Mouse (Mus musculus) stomach, postnatal 0 days (tissue): ENCODE results near the gene Dthd1. TPM values are rescaled to one million over a fixed set of nuclear protein-coding genes. Genes with fewer than 3 reads are reported as not detected.

Experiments
- ATAC-seq: fragments of 200-750 bp; cut with Nextera tagmentation; 2 replicates; pipeline ENCODE4 v1.8.0; 2017; ENCODE audit not compliant: low FRiP score, low TSS enrichment
- DNase-seq: peaks from one replicate; pipeline ENCODE4 v3.0.0-alpha.2; 2016; ENCODE audit warnings: low spot score
- H3K27ac ChIP-seq: fragments of 300-500 bp; sonication (generic); replicated peaks from 2 replicates; pipeline ENCODE4 v1.5.1; 2014; ENCODE audit warnings: mild to moderate bottlenecking, control low read depth
- H3K27me3 ChIP-seq: fragments of 300-500 bp; sonication (generic); 2 replicates; pipeline ENCODE4 v1.6.1; 2014; ENCODE audit warnings: low read length; ENCODE audit not compliant: control insufficient read depth, insufficient read depth
- H3K36me3 ChIP-seq: fragments of 300-500 bp; sonication (generic); 2 replicates; pipeline ENCODE4 v1.6.1; 2014; ENCODE audit warnings: low read length, mixed read lengths; ENCODE audit not compliant: control insufficient read depth, insufficient read depth
- H3K4me1 ChIP-seq: fragments of 300-500 bp; sonication (generic); replicated peaks from 2 replicates; pipeline ENCODE4 v1.6.1; 2014; ENCODE audit warnings: antibody characterized with exemption; ENCODE audit not compliant: control insufficient read depth, insufficient read depth
- H3K4me2 ChIP-seq: fragments of 300-500 bp; sonication (generic); replicated peaks from 2 replicates; pipeline ENCODE4 v1.6.1; 2014; ENCODE audit warnings: low read depth, mild to moderate bottlenecking, control low read depth, moderate library complexity
- H3K4me3 ChIP-seq: fragments of 300-500 bp; sonication (generic); 2 replicates; pipeline ENCODE4 v1.5.1; 2014; ENCODE audit warnings: low read depth, low read length, control low read depth
- H3K9ac ChIP-seq: fragments of 300-500 bp; sonication (generic); 2 replicates; pipeline ENCODE4 v1.6.1; 2014; ENCODE audit warnings: mild to moderate bottlenecking, low read length, control low read depth, mixed read lengths
- H3K9me3 ChIP-seq: fragments of 300-500 bp; sonication (generic); 2 replicates; pipeline ENCODE4 v1.6.1; 2016; ENCODE audit warnings: low read length; ENCODE audit not compliant: control insufficient read depth
- CTCF ChIP-seq: IDR thresholded peaks from 2 replicates; pipeline ENCODE4 v1.5.1; 2016; ENCODE audit warnings: antibody characterized with exemption, low read depth, mild to moderate bottlenecking, moderate library complexity
- EP300 ChIP-seq: optimal IDR thresholded peaks from 2 replicates; pipeline ENCODE3; 2016; ENCODE audit warnings: antibody characterized with exemption
- WGBS: fragments of 180-500 bp; shearing (Covaris S2); extraction: QIAGEN DNeasy Blood & Tissue Kit; methylation state at CpG from one replicate; pipeline ENCODE4 v1.1.7; 2014; 5-methylcytosine and 5-hydroxymethylcytosine counted together
- polyA plus RNA-seq: library from polyadenylated mRNA; unstranded; fragments of >200 nt; fragmentation: Nextera tagmentation; extraction: Ambion mirVana; gene quantifications from 2 replicates; pipeline ENCODE4 v1.2.1, GENCODE M21; 2015

Dthd1 gene
- polyA plus RNA-seq, 1 experiment from 2014 or later: 0.07 TPM

DNA sequence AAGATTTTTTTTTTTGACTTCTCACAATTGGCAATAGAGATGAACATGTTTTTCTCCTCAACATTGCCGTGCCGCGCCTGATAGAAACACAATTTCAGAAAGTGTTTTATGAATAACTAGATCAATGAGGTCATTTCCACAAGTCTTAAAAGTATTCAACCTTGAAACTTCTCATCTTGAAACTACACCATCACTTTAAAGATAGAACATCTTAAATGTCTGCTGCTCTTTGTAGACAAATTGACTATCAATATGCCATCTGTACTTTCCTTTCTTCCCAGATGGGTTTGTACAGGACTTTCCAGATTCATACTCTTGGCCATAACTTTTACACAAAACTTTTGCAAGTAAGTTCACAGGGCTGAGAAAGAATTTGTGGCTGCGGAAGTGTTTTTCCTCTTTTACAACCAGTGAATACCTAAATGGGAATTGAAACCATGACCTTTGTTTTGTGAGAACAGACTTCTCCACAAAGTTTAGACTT, 40.8 kb downstream of the Dthd1 start:
- Histone ChIP-seq H3K9me3 (no peaks in the 10 kb centered on the region), H3K27ac (no peak overlapping the region), H3K9ac (no peak overlapping the region), H3K4me3 (no peak overlapping the region), H3K4me2 (no peak overlapping the region), H3K36me3 (no peaks in the 10 kb centered on the region), H3K4me1 (no peaks in the 10 kb centered on the region), H3K27me3 (no peaks in the 10 kb centered on the region)
- 88% methylated on average over 4 of the region's 4 CpGs for WGBS
- DNase-seq (no peak), ATAC-seq (no peak)
- TF ChIP-seq CTCF (no peak), EP300 (no peak)

- Histone ChIP-seq H3K9ac (no peak overlapping the region), H3K36me3 (no peaks in the 10 kb centered on the region), H3K27me3 (no peaks in the 10 kb centered on the region), H3K27ac (no peak overlapping the region), H3K4me1 (no peaks in the 10 kb centered on the region), H3K4me2 (no peak overlapping the region), H3K9me3 (no peaks in the 10 kb centered on the region), H3K4me3 (no peak overlapping the region)
- no peak for ATAC-seq
- 54% methylated on average over 1 of the region's 1 CpGs for WGBS
- no peak for DNase-seq
- TF ChIP-seq EP300: no peak
- TF ChIP-seq CTCF: no peak
These were observed 43.9 kb downstream of the Dthd1 start for GRCm38 (mm10) chr5:62857502-62857901.

DNA sequence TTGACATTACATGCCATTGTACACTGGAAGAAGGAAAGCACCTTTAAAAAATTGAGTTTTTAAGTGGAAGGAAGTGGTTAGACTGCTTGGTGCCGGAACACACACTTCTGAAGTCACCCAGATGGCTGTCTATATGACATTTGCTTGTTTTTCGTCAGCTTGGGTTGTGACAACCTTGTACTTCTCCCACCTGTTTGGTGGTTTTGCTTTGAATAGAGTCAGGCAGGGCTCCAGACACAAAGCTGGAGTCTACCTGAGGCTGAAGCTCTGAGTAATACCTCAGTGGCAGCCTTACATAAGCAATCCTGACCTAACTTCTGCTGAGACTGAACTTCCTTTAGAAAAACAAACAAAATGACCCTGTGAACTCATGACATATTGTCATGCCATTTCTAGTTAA, 44.7 kb downstream of the Dthd1 start:
- H3K4me1 ChIP-seq: no peaks in the 10 kb centered on the region
- ATAC-seq (no peak), DNase-seq (no peak)
- no peaks in the 10 kb centered on the region for H3K36me3 ChIP-seq
- H3K9ac ChIP-seq: no peak overlapping the region
- no peaks in the 10 kb centered on the region for H3K27me3 ChIP-seq
- 35% methylated on average over 2 of the region's 2 CpGs for WGBS
- H3K9me3 ChIP-seq: no peaks in the 10 kb centered on the region
- no peak overlapping the region for H3K27ac ChIP-seq
- no peak for TF ChIP-seq EP300
- TF ChIP-seq CTCF: no peak
- H3K4me2 ChIP-seq: no peak overlapping the region
- no peak overlapping the region for H3K4me3 ChIP-seq

DNA sequence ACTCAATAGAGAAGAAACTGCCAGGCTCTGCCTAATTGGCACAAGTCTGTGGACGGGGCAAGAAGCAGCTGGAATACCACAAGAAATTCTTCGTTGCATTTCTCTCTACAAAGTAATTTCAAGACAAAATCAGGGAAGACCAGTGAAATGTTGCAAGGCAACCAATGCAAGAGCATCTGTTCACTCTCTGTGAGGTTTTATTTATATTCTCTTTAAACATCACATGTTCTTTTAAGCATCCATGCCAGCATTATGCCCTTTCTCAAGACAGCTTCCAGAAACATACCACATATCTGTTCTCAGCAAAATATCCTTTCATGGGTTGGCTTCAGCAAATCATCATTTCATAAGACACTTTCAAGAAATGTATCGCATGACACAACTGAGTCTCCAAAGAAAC, 50.7 kb downstream of the Dthd1 start:
- ATAC-seq (no peak), DNase-seq (no peak)
- no peaks in the 10 kb centered on the region for H3K27me3 ChIP-seq
- H3K36me3 ChIP-seq: no peaks in the 10 kb centered on the region
- 73% methylated on average over 3 of the region's 3 CpGs for WGBS
- H3K9ac ChIP-seq: no peak overlapping the region
- no peak overlapping the region for H3K27ac ChIP-seq
- H3K4me3 ChIP-seq: no peak overlapping the region
- H3K9me3 ChIP-seq: no peaks in the 10 kb centered on the region
- H3K4me2 ChIP-seq: no peak overlapping the region
- TF ChIP-seq CTCF: no peak
- TF ChIP-seq EP300: no peak
- no peaks in the 10 kb centered on the region for H3K4me1 ChIP-seq

DNA sequence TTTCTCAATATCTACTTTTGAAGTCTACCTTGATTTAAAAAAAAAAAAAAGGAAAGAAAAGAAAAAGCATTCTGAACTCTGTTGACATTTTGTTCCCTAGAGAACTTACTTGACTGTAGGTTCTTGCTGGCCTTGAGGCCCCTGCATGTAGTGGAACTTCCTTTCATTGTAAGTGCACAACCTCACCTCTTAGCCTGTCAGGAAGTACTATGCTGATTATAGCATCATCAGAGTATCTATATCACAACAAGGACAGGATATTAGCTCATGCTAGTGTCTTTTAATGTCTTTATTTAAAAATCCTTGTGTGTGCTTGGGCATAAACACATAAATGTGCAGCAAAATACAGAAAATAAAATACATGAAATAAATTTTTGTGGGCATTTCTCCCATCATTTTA, 53.4 kb downstream of the Dthd1 start:
- Histone ChIP-seq H3K36me3 (no peaks in the 10 kb centered on the region), H3K4me1 (no peaks in the 10 kb centered on the region), H3K9ac (no peak overlapping the region), H3K9me3 (no peaks in the 10 kb centered on the region), H3K4me3 (no peak overlapping the region), H3K27me3 (no peaks in the 10 kb centered on the region), H3K4me2 (no peak overlapping the region), H3K27ac (no peak overlapping the region)
- ATAC-seq (no peak), DNase-seq (no peak)
- TF ChIP-seq CTCF: no peak
- TF ChIP-seq EP300: no peak

DNA sequence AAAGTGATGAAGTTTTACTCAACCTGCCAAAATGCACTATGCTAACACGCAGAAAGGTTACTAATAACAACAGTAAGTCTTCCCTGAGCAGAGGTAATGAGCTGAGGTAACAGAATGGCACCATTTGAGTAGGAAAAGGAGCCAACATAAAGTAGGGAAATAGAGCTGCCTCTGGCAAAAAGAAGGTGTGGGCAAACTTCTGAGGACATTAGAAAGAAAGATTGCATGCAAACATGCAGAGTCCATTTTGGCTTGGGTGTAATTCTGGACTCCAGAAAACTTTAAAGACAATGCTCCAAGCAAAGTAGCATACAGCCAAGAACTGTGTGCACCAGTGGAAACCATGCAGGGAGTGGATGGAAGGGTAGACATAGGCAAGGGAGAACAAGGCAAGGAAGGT, 65.9 kb downstream of the Dthd1 start:
- no peak overlapping the region for H3K4me2 ChIP-seq
- no peak overlapping the region for H3K9ac ChIP-seq
- H3K36me3 ChIP-seq: no peaks in the 10 kb centered on the region
- no peak for TF ChIP-seq EP300
- no peak for TF ChIP-seq CTCF
- no peaks in the 10 kb centered on the region for H3K4me1 ChIP-seq
- H3K4me3 ChIP-seq: no peak overlapping the region
- ATAC-seq: no peak
- H3K27me3 ChIP-seq: no peaks in the 10 kb centered on the region
- no peaks in the 10 kb centered on the region for H3K9me3 ChIP-seq
- H3K27ac ChIP-seq: no peak overlapping the region
- no peak for DNase-seq
- WGBS: 43% methylated on average over 1 of the region's 1 CpGs
